Mouse (Mus musculus): ENCODE data around the gene Rab3d.

Gene Rab3d

GRCm38 (mm10) chr9:21918035-21918592 is at the start of gene Rab3d:
Rab3d (minus strand) TSS chr9:21918192.
- DNase-seq (ENCODE audit: low read depth, low spot score), result peak; percentile 96

DNA sequence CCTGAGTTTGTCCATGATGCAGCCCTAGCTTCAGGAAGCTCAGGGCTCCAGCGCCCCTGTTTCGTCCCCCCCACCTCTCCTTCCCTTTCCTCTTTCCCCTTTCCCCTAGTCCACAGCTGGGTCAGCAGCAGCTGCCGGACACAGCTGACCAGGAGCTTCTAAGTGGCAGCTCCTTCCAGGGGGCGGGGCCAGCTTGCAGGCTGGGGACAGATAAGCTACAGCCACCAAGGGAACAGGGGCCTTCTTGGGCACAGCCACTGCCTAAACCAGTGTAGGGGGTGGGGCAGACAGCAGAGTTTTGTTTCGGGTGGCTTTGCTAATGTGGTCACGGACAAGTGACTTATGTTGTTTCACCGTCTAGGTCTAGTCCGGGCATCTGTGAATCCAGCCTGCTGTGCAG is 45.4 kb upstream of the Rab3d start, which contains the start of gene Epor:
Gene Epor, minus strand, starts transcription at position 90 of the 400 bp plus-strand sequence.
- DNase-seq (ENCODE audit: low read depth, low spot score), result no peak

GRCm38 (mm10) chr9:21962416-21963059 is 44.5 kb upstream of the Rab3d start:
- peak; percentile 66 for DNase-seq (ENCODE audit: low read depth, low spot score)

DNA sequence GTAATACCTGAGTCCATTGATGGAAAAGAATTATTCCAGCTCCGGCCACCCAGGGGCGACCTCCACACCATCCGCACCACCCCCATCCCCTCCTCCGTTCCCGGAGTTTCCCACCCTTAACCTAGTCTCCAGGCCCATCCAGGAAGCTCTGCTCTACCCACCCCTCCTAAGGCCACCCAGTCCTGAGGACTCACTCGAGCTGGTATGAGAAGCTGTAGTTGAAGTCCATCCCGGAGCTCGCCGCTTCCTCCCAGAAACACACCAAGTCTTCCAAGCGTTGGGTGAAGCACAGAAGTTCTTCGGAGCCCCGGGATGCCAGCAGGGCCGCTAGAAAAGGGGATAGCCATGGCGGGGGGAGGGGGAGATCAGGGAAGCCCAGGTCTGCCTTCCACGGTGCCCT is 44.0 kb upstream of the Rab3d start:
- DNase-seq (ENCODE audit: low read depth, low spot score), result no peak

- no peak for DNase-seq (ENCODE audit: low read depth, low spot score)
Measured at GRCm38 (mm10) chr9:21961366-21961980, 43.5 kb upstream of the Rab3d start.

DNA sequence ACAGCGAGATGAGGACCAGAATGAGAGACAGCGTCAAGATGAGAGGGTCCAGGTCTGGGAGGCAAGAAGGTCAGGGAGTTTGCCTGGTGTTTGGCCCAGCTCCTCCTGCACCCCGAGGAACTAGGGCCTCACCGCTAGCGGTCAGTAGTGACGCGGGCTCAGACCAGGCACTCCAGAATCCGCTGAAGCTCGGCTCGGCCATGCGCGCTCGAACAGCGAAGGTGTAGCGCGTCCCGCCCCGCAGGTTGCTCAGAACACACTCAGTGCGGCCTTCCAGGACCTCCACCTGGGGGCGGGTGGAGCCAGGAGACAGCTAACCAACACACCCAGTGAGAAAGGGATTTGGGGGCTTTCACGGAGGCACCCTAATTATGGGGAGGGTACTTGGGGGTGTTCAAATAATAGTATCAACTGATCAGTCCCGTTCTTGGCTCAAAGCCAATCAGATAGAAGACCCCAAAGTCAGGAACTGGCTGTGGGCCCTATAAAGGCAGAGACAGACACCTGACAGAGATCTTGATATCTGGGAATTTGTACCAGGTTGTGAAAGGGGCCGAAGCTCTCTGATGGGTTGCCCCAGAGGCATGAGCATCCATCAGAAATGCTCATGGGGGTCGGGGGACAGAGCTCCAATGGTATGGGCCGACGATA is 42.7 kb upstream of the Rab3d start:
- DNase-seq (ENCODE audit: low read depth, low spot score), result no peak

DNA sequence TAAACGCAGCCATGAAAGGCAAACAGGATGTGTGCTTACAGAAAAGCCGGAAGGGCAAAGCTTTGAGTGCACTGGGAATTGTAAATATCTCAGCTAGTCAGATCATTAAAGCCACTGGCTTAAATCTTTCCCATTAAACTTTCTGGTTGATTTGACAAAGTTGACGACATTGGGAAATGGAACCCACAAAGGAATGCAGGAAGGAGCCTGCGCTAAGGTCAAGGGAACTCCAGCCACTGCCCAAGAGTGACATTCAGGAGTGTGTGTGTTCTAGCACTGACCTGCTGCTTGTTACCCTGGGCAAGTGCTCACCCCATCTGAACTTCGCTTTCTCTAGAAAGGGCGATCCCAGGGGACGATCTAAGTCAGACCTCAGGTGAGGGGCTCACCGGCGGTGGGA is 42.1 kb upstream of the Rab3d start:
- DNase-seq (ENCODE audit: low read depth, low spot score), result no peak

GRCm38 (mm10) chr9:21959244-21959643 is 41.3 kb upstream of the Rab3d start:
- DNase-seq (ENCODE audit: low read depth, low spot score), result no peak

DNA sequence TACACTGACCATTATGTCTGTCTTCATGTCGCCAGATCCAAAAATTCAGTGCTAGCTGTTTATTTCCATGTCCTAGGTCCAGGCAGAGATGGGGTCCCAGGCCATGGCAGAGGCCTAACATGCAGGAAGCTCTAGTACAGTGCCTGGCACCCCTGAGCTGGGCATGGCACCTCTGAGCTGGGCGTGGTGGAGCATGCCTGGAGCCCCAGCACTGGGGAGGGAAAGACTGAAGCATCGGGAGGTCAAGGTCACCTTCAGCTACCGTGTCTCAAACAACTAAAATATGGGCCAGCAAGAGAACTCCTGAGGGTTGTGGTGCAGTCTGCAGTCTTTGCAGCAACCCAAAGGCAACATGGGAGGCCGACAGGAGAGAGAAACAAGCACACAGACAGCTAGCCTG is 40.4 kb upstream of the Rab3d start:
- DNase-seq (ENCODE audit: low read depth, low spot score), result no peak

DNA sequence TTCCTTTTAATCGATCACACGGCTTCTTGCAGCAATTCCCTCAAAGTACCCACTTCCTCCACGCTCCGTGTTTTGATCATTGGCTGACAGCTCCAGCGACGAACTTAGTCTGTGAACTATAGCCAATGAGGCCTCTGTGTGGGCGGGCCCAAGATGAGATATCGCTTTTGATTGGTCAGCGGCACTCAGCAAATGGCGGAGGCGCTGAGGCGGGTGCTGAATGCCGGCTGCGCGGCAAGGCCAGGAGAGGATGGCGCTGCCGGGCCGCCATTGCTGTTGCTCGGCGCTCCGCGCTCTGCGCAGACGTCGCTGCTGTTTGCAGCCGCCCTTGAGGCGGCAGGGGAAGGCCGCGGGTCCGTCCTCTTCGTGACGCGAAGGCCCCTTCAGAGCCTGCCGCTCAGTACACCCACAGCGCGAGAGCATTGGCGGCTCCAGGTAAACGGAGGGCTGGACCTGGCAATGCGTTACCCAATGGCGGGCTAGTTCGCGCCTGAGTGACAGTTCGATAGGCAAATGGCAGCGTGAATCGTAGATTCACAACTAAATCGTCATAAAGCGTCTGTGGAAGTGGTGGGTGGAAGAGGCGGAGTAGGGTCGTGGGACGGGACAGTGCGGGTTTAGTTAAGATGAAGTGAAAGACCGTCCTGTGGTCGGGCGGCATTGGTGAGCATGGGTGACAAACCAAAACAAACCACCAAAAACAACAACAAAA is 37.7 kb upstream of the Rab3d start, which contains the start of gene Swsap1:
Gene Swsap1, plus strand, starts transcription at position 186 of the 712 bp plus-strand sequence.
- DNase-seq (ENCODE audit: low read depth, low spot score), result peak; percentile 98

DNA sequence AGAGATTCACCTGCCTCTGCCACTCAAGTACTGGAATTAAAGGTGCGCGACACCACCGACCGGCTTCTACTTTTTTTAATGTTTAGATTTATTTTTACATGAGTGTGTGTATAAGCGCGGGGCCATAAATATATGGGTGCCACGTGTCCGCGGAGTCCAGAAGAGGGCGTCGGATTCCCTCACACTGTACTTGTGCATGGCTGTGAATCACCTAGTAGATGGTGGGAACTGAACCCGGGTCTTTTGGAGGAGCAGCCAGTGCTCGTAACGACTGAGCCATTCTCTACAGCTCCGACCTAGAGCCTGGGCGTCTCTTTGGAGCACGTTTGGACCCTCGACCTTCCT is 37.2 kb upstream of the Rab3d start:
- DNase-seq (ENCODE audit: low read depth, low spot score), result no peak

DNA sequence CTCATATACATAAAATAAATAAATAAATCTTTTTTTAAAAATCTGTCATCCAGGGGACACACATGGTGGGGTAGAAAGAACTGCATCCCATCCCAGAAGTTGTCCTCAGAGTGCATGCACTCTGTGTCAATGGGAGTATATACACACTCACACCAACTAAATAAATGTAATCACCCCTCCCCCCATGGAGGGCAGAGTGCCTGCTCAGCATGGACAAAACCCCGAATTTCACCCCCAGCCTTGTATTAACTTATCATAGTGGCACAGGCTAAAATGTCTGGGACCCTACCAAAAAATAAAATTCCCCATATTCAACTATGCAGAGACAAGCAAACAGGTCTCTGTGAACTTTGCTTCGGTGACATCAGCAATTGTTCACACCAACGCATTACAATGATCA is 36.6 kb upstream of the Rab3d start:
- no peak for DNase-seq (ENCODE audit: low read depth, low spot score)

GRCm38 (mm10) chr9:21953600-21953999 is 35.6 kb upstream of the Rab3d start:
- DNase-seq (ENCODE audit: low read depth, low spot score), result no peak

- DNase-seq (ENCODE audit: low read depth, low spot score), result no peak
Measured at GRCm38 (mm10) chr9:21951977-21952376, 34.0 kb upstream of the Rab3d start.

DNA sequence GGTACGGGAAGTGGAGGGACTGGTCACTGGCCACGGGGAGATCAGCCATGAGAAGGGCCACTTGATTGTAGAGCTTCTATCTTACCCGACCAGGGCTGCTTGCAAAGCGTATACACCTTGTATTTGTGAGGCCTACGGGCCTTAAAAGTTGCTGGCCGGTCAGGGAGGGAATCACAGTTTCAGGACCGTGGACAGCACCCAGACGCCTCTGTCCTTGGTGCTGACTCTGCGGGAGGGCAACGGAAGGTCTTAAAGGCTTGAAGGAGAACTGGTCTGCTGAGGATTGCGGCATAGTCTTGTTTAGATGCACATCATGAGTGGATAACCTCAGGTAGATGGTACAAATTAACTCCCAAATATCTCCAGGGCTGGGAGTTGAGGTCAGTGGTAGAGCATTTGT is 32.3 kb upstream of the Rab3d start:
- peak; percentile 82 for DNase-seq (ENCODE audit: low read depth, low spot score)

- no peak for DNase-seq (ENCODE audit: low read depth, low spot score)
Measured at GRCm38 (mm10) chr9:21948790-21949189, 30.8 kb upstream of the Rab3d start.

GRCm38 (mm10) chr9:21948146-21948545 is 30.2 kb upstream of the Rab3d start:
- DNase-seq (ENCODE audit: low read depth, low spot score), result no peak

GRCm38 (mm10) chr9:21947540-21948130 is 29.6 kb upstream of the Rab3d start:
- no peak for DNase-seq (ENCODE audit: low read depth, low spot score)

DNA sequence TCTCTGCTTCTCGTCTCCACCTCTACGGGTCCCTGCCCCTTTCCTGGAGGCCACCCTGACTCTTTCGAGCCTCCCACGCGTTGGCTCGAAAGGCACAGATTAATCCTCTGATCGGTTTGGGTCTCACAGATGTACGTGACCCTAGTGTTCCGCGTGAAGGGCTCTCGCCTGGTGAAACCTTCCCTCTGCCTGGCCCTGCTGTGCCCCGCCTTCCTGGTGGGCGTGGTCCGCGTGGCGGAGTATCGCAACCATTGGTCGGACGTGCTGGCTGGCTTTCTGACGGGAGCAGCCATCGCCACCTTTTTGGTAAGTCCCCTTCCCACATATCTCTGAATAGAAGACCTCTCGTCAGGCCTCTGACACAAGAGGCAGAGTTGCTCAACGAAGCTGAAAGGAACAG is 26.3 kb upstream of the Rab3d start:
- DNase-seq (ENCODE audit: low read depth, low spot score), result no peak

- DNase-seq (ENCODE audit: low read depth, low spot score), result no peak
Measured at GRCm38 (mm10) chr9:21943638-21944037, 25.6 kb upstream of the Rab3d start.

DNA sequence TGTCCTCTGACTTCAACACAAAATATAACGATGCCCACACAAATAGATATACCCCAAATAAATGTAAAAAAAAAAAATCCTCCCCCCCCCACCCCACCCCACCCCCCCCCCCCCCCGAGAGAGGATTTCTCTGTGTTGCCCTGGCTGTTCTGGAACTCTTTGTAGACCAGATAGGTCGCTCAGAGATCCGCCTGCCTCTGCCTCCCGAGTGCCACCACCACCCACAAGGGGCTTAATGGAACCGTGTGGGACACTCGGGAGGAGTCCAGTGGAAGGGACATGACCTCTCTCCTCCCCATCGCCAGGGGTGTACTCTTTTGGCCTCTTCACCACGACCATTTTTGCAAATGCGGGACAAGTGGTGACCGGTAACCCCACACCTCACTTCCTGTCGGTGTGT is 25.1 kb upstream of the Rab3d start:
- no peak for DNase-seq (ENCODE audit: low read depth, low spot score)
